Mouse (Mus musculus) midbrain, embryonic 13.5 days (tissue): ENCODE measurements around the gene Zfp69. TPM values are rescaled to one million over a fixed set of nuclear protein-coding genes. Genes with fewer than 3 reads are reported as not detected.

Experiments
- ATAC-seq: fragments of 200-750 bp; cut with Nextera tagmentation; 2 replicates; pipeline ENCODE4 v1.8.0; 2017; ENCODE audit warnings: mild to moderate bottlenecking, moderate TSS enrichment, moderate library complexity
- H3K27ac ChIP-seq: fragments of 300-500 bp; sonication (generic); 2 replicates; pipeline ENCODE4 v1.5.1; 2015; ENCODE audit warnings: inconsistent platforms, mild to moderate bottlenecking, moderate library complexity
- H3K27me3 ChIP-seq: fragments of 300-500 bp; sonication (generic); 2 replicates; pipeline ENCODE4 v1.6.1; 2015; ENCODE audit warnings: mild to moderate bottlenecking, inconsistent platforms
- H3K36me3 ChIP-seq: fragments of 300-500 bp; sonication (generic); 2 replicates; pipeline ENCODE4 v1.6.1; 2015; ENCODE audit warnings: mild to moderate bottlenecking, inconsistent platforms
- H3K4me1 ChIP-seq: fragments of 300-500 bp; sonication (generic); replicated peaks from 2 replicates; pipeline ENCODE4 v1.6.1; 2015; ENCODE audit warnings: inconsistent platforms
- H3K4me2 ChIP-seq: fragments of 300-500 bp; sonication (generic); replicated peaks from 2 replicates; pipeline ENCODE4 v1.6.1; 2015; ENCODE audit warnings: moderate library complexity, mild to moderate bottlenecking, inconsistent platforms
- H3K4me3 ChIP-seq: fragments of 300-500 bp; sonication (generic); replicated peaks from 2 replicates; pipeline ENCODE4 v1.5.1; 2015; ENCODE audit warnings: mild to moderate bottlenecking, inconsistent platforms
- H3K9ac ChIP-seq: fragments of 300-500 bp; sonication (generic); replicated peaks from 2 replicates; pipeline ENCODE4 v1.6.1; 2015; ENCODE audit warnings: mild to moderate bottlenecking, inconsistent platforms
- H3K9me3 ChIP-seq: fragments of 300-500 bp; sonication (generic); 2 replicates; pipeline ENCODE4 v1.6.1; 2016; ENCODE audit warnings: mild to moderate bottlenecking, inconsistent platforms
- WGBS: fragments of 180-500 bp; shearing (Covaris S2); methylation state at CpG from one replicate; pipeline ENCODE4 v1.1.7; 2015; 5-methylcytosine and 5-hydroxymethylcytosine counted together
- polyA plus RNA-seq: library from polyadenylated mRNA; unstranded; fragments of >200 nt; fragmentation: Nextera tagmentation; extraction: Ambion mirVana; gene quantifications from 2 replicates; pipeline ENCODE4 v1.2.1, GENCODE M21; 2015

Zfp69 gene
- polyA plus RNA-seq, 1 experiment from 2014 or later: 9.4 TPM

- H3K27ac ChIP-seq: no peak overlapping the region
- H3K36me3 ChIP-seq: peaks cover 55% of the 10 kb centered on the region
- no peaks in the 10 kb centered on the region for H3K9me3 ChIP-seq
- no peak overlapping the region for H3K9ac ChIP-seq
- no peaks in the 10 kb centered on the region for H3K4me1 ChIP-seq
- no peak overlapping the region for H3K4me2 ChIP-seq
- H3K27me3 ChIP-seq: no peaks in the 10 kb centered on the region
- H3K4me3 ChIP-seq: no peak overlapping the region
- WGBS: 91% methylated on average over 9 of the region's 9 CpGs
- ATAC-seq: no peak
Measured at GRCm38 (mm10) chr4:120968486-120968885, 17.0 kb upstream of the Zfp69 start.

- H3K4me2 ChIP-seq: no peak overlapping the region
- H3K36me3 ChIP-seq: no peaks in the 10 kb centered on the region
- no peak for ATAC-seq
- H3K27me3 ChIP-seq: no peaks in the 10 kb centered on the region
- WGBS: 91% methylated on average over 1 of the region's 1 CpGs
- H3K27ac ChIP-seq: no peak overlapping the region
- H3K4me3 ChIP-seq: no peak overlapping the region
- no peak overlapping the region for H3K9ac ChIP-seq
- H3K9me3 ChIP-seq: no peaks in the 10 kb centered on the region
- H3K4me1 ChIP-seq: peaks cover 13% of the 10 kb centered on the region
Measured at GRCm38 (mm10) chr4:120955586-120955985, 4.1 kb upstream of the Zfp69 start.

GRCm38 (mm10) chr4:120953667-120954066 lies 2.2 kb upstream of the Zfp69 start:
- ATAC-seq: no peak
- no peaks in the 10 kb centered on the region for H3K27me3 ChIP-seq
- no peaks in the 10 kb centered on the region for H3K9me3 ChIP-seq
- peaks cover 14% of the 10 kb centered on the region for H3K4me1 ChIP-seq
- no peak overlapping the region for H3K4me2 ChIP-seq
- H3K36me3 ChIP-seq: no peaks in the 10 kb centered on the region
- H3K4me3 ChIP-seq: no peak overlapping the region
- 69% methylated on average over 1 of the region's 1 CpGs for WGBS
- no peak overlapping the region for H3K27ac ChIP-seq
- H3K9ac ChIP-seq: no peak overlapping the region

- no peak for ATAC-seq
- WGBS: 83% methylated on average over 4 of the region's 4 CpGs
- Histone ChIP-seq H3K4me1 (peaks cover 14% of the 10 kb centered on the region), H3K36me3 (no peaks in the 10 kb centered on the region), H3K27ac (no peak overlapping the region), H3K9me3 (no peaks in the 10 kb centered on the region), H3K4me3 (no peak overlapping the region), H3K27me3 (no peaks in the 10 kb centered on the region), H3K9ac (no peak overlapping the region), H3K4me2 (no peak overlapping the region)
Measured at GRCm38 (mm10) chr4:120953038-120953437, 1.5 kb upstream of the Zfp69 start.

GRCm38 (mm10) chr4:120952163-120952562 lies 664 bp upstream of the Zfp69 start:
- Histone ChIP-seq H3K4me3 (peak overlapping the region; percentile 76), H3K27ac (peak overlapping the region; percentile 82; the same call in 1 of the 2 replicates), H3K36me3 (peaks cover 3% of the 10 kb centered on the region; the same call in 1 of the 2 replicates), H3K27me3 (no peaks in the 10 kb centered on the region), H3K9me3 (no peaks in the 10 kb centered on the region), H3K4me2 (peak overlapping the region; percentile 62), H3K9ac (peak overlapping the region; percentile 80), H3K4me1 (peaks cover 14% of the 10 kb centered on the region)
- 0 out of 2 replicates have a peak, but pooled peaks have one; percentile 4 for ATAC-seq
- WGBS: 48% methylated on average over 6 of the region's 6 CpGs

- peak; percentile 3; the same call in 1 of the 2 replicates for ATAC-seq
- Histone ChIP-seq H3K27me3 (no peaks in the 10 kb centered on the region), H3K36me3 (peaks cover 10% of the 10 kb centered on the region; the same call in 1 of the 2 replicates), H3K27ac (peak overlapping the region; percentile 82), H3K4me3 (peak overlapping the region; percentile 76), H3K9me3 (no peaks in the 10 kb centered on the region), H3K4me1 (peaks cover 14% of the 10 kb centered on the region), H3K4me2 (peak overlapping the region; percentile 62), H3K9ac (peak overlapping the region; percentile 80)
- 7% methylated on average over 20 of the region's 20 CpGs for WGBS
Measured at GRCm38 (mm10) chr4:120950763-120951427, 604 bp downstream of the Zfp69 start.

GRCm38 (mm10) chr4:120948938-120949337 lies 2.6 kb downstream of the Zfp69 start:
- H3K4me3 ChIP-seq: no peak overlapping the region
- WGBS: 85% methylated on average over 3 of the region's 3 CpGs
- no peaks in the 10 kb centered on the region for H3K9me3 ChIP-seq
- H3K36me3 ChIP-seq: peaks cover 10% of the 10 kb centered on the region; the same call in 1 of the 2 replicates
- ATAC-seq: no peak
- no peak overlapping the region for H3K4me2 ChIP-seq
- no peak overlapping the region for H3K27ac ChIP-seq
- H3K9ac ChIP-seq: no peak overlapping the region
- H3K4me1 ChIP-seq: peaks cover 14% of the 10 kb centered on the region
- no peaks in the 10 kb centered on the region for H3K27me3 ChIP-seq

GRCm38 (mm10) chr4:120935006-120935405 lies 16.5 kb downstream of the Zfp69 start:
- Histone ChIP-seq H3K27me3 (no peaks in the 10 kb centered on the region), H3K36me3 (peaks cover 18% of the 10 kb centered on the region), H3K4me1 (no peaks in the 10 kb centered on the region), H3K4me2 (no peak overlapping the region), H3K27ac (no peak overlapping the region), H3K9ac (no peak overlapping the region), H3K9me3 (peaks cover 9% of the 10 kb centered on the region; the same call in 1 of the 2 replicates), H3K4me3 (no peak overlapping the region)
- ATAC-seq: no peak
- 90% methylated on average over 3 of the region's 3 CpGs for WGBS

GRCm38 (mm10) chr4:120930736-120931135 lies 20.8 kb downstream of the Zfp69 start:
- no peaks in the 10 kb centered on the region for H3K27me3 ChIP-seq
- no peak overlapping the region for H3K4me2 ChIP-seq
- no peaks in the 10 kb centered on the region for H3K4me1 ChIP-seq
- H3K36me3 ChIP-seq: peaks cover 18% of the 10 kb centered on the region
- H3K9me3 ChIP-seq: peaks cover 9% of the 10 kb centered on the region; the same call in 1 of the 2 replicates
- H3K27ac ChIP-seq: no peak overlapping the region
- no peak for ATAC-seq
- no peak overlapping the region for H3K4me3 ChIP-seq
- no peak overlapping the region for H3K9ac ChIP-seq
- 94% methylated on average over 18 of the region's 18 CpGs for WGBS

- no peaks in the 10 kb centered on the region for H3K27me3 ChIP-seq
- H3K9me3 ChIP-seq: peaks cover 9% of the 10 kb centered on the region; the same call in 1 of the 2 replicates
- H3K9ac ChIP-seq: no peak overlapping the region
- H3K4me3 ChIP-seq: no peak overlapping the region
- H3K27ac ChIP-seq: no peak overlapping the region
- 83% methylated on average over 3 of the region's 3 CpGs for WGBS
- H3K4me1 ChIP-seq: peaks cover 11% of the 10 kb centered on the region
- no peak for ATAC-seq
- peaks cover 11% of the 10 kb centered on the region; the same call in 1 of the 2 replicates for H3K36me3 ChIP-seq
- H3K4me2 ChIP-seq: no peak overlapping the region
Measured at GRCm38 (mm10) chr4:120928686-120929085, 22.8 kb downstream of the Zfp69 start.

GRCm38 (mm10) chr4:120925386-120925785 lies 26.1 kb downstream of the Zfp69 start:
- Histone ChIP-seq H3K4me2 (peak overlapping the region; percentile 73), H3K27ac (peak overlapping the region; percentile 90), H3K4me3 (peak overlapping the region; percentile 72), H3K9ac (peak overlapping the region; percentile 81), H3K27me3 (no peaks in the 10 kb centered on the region), H3K36me3 (peaks cover 27% of the 10 kb centered on the region), H3K4me1 (peaks cover 25% of the 10 kb centered on the region), H3K9me3 (peaks cover 14% of the 10 kb centered on the region)
- peak; percentile 44 for ATAC-seq
- WGBS: 15% methylated on average over 3 of the region's 3 CpGs

- Histone ChIP-seq H3K4me2 (peak within 1 kb of the TSS; percentile 73), H3K9ac (peak within 1 kb of the TSS; percentile 81), H3K9me3 (peaks cover 13% of the 10 kb centered on the region), H3K4me3 (peak within 1 kb of the TSS; percentile 72), H3K4me1 (peaks cover 25% of the 10 kb centered on the region), H3K36me3 (peaks cover 31% of the 10 kb centered on the region), H3K27ac (peak within 1 kb of the TSS; percentile 90), H3K27me3 (no peaks in the 10 kb centered on the region)
- ATAC-seq: peak; percentile 99
- WGBS: under 1% methylated on average over 33 of the region's 33 CpGs
Measured at GRCm38 (mm10) chr4:120924554-120925299, 26.8 kb downstream of the Zfp69 start, which contains the start of gene Exo5. Exo5 (minus strand) TSS chr4:120925017.
